Mouse (Mus musculus) lung, postnatal 0 days (tissue): ENCODE measurements around the gene Sstr2.

Experiments
- CTCF ChIP-seq: IDR thresholded peaks from 2 replicates; pipeline ENCODE4 v1.5.1; 2016; ENCODE audit warnings: antibody characterized with exemption, mild to moderate bottlenecking
- EP300 ChIP-seq: IDR thresholded peaks from 2 replicates; pipeline ENCODE4 v1.6.1; 2016; ENCODE audit warnings: antibody characterized with exemption, mild to moderate bottlenecking, control low read depth

- TF ChIP-seq EP300 (no peak), CTCF (no peak)
Measured at GRCm38 (mm10) chr11:113607556-113607955, 11.6 kb upstream of the Sstr2 start.
